Mouse (Mus musculus) heart, postnatal 0 days (tissue): ENCODE measurements around the gene Slc25a22.

ENCODE experiments used
- CTCF ChIP-seq: IDR thresholded peaks from 2 replicates; pipeline ENCODE4 v1.5.1; 2016; ENCODE audit warnings: antibody characterized with exemption, control low read depth, low read depth
- EP300 ChIP-seq: IDR thresholded peaks from 2 replicates; pipeline ENCODE4 v1.6.1; 2016; ENCODE audit warnings: antibody characterized with exemption, low read depth

GRCm38 (mm10) chr7:141442199-141442598 lies 4.5 kb upstream of the Slc25a22 start:
- TF ChIP-seq CTCF: no peak
- no peak for TF ChIP-seq EP300
